Comparison of ENCODE assay signal across 9 mouse cellular contexts in genomic region chr1:180404706-180405105, GRCm38 (mm10).
A peak's percentile ranks its signal among the peaks of the same experiment; 100 is the strongest.
DNase-seq lines count a peak whose midpoint lies in the region; ATAC-seq and TF ChIP-seq lines count a peak whose summit lies in the region.
"Had no signal": no experiment of that assay in that cellular context is flagged by ENCODE, and none has a peak within 500 bp of the region (broad histone marks: within the 10 kb centered on the region; RNA-seq: fewer than 3 reads in every experiment).

No protein-coding gene starts in this region.

- H3K4me3 ChIP-seq in layer of hippocampus, adult 2 months = no peak overlapping the region
- no peak overlapping the region for H3K4me3 ChIP-seq in embryonic facial prominence, embryonic 10.5 days
- H3K4me3 ChIP-seq in heart, embryonic 15.5 days = no peak overlapping the region
- no peak overlapping the region for H3K4me3 ChIP-seq in liver, embryonic 12.5 days

- H3K9me3 ChIP-seq in embryonic facial prominence, embryonic 10.5 days = no peaks in the 10 kb centered on the region
- no peaks in the 10 kb centered on the region for H3K9me3 ChIP-seq in heart, embryonic 15.5 days (replicated peaks)
- no peaks in the 10 kb centered on the region for H3K9me3 ChIP-seq in liver, embryonic 12.5 days (replicated peaks)

- peaks cover 72% of the 10 kb centered on the region for H3K4me1 ChIP-seq in embryonic facial prominence, embryonic 10.5 days
- H3K4me1 ChIP-seq in heart, embryonic 15.5 days (replicated peaks) = peaks cover 96% of the 10 kb centered on the region
- peaks cover 74% of the 10 kb centered on the region for H3K4me1 ChIP-seq in liver, embryonic 12.5 days

- DNase-seq in layer of hippocampus, adult 2 months (ENCODE audit: low spot score in 2 of 2) = no peak
- DNase-seq in layer of hippocampus, postnatal 14 days (ENCODE audit: low spot score in 2 of 2) = no peak
- no peak for DNase-seq in embryonic facial prominence, embryonic 10.5 days (ENCODE audit: low spot score)
- DNase-seq in layer of hippocampus, adult 8-10 months (ENCODE audit: low spot score in 2 of 2) = no peak
- DNase-seq: cerebellum, adult 9-11 months had no signal

- ATAC-seq in heart, embryonic 15.5 days (replicated peaks; ENCODE audit: insufficient number of reproducible peaks, insufficient read depth, low FRiP score, low read depth) = no peak
- no peak for ATAC-seq in liver, embryonic 12.5 days
- ATAC-seq in erythroid progenitor cell, adult 5-6 weeks (replicated peaks; ENCODE audit: low FRiP score, poor library complexity, severe bottlenecking) = no peak

- H3K4me2 ChIP-seq in heart, embryonic 15.5 days = peak overlapping the region; percentile 51; the same call in 1 of the 2 replicates
- H3K4me2 ChIP-seq in liver, embryonic 12.5 days = peak overlapping the region; percentile 45

- no peaks in the 10 kb centered on the region for H3K36me3 ChIP-seq in embryonic facial prominence, embryonic 10.5 days (replicated peaks)
- no peaks in the 10 kb centered on the region for H3K36me3 ChIP-seq in heart, embryonic 15.5 days
- no peaks in the 10 kb centered on the region for H3K36me3 ChIP-seq in liver, embryonic 12.5 days

- H3K9ac ChIP-seq in heart, embryonic 15.5 days = no peak overlapping the region
- H3K9ac ChIP-seq in liver, embryonic 12.5 days = no peak overlapping the region

- no peak for TF ChIP-seq CTCF in layer of hippocampus, adult 2 months (conservative IDR thresholded peaks at IDR 0.05)

- H3K27me3 ChIP-seq in embryonic facial prominence, embryonic 10.5 days (replicated peaks; ENCODE audit: low read depth, poor library complexity, severe bottlenecking) = no peaks in the 10 kb centered on the region
- no peaks in the 10 kb centered on the region for H3K27me3 ChIP-seq in heart, embryonic 15.5 days
- no peaks in the 10 kb centered on the region; the same call in 1 of the 2 replicates for H3K27me3 ChIP-seq in liver, embryonic 12.5 days (replicated peaks)
- H3K27me3 ChIP-seq: Patski had no signal

- 90% methylated on average over 3 of the region's 3 CpGs for WGBS in embryonic facial prominence, embryonic 10.5 days
- WGBS in heart, embryonic 15.5 days = 78% methylated on average over 3 of the region's 3 CpGs
- 67% methylated on average over 3 of the region's 3 CpGs for WGBS in liver, embryonic 12.5 days (ENCODE audit: insufficient replicate concordance)

- H3K27ac ChIP-seq in layer of hippocampus, adult 2 months = peak overlapping the region; percentile 81
- peak overlapping the region; percentile 68 for H3K27ac ChIP-seq in embryonic facial prominence, embryonic 10.5 days (replicated peaks)
- peak overlapping the region; percentile 94 for H3K27ac ChIP-seq in heart, embryonic 15.5 days
- H3K27ac ChIP-seq in liver, embryonic 12.5 days = peak overlapping the region; percentile 73
